Mouse (Mus musculus) hindbrain, embryonic 16.5 days (tissue): ENCODE data around the gene Fam213a. TPM values are rescaled to one million over a fixed set of nuclear protein-coding genes. Genes with fewer than 3 reads are reported as not detected.

ENCODE experiments used
- ATAC-seq: fragments of 200-750 bp; cut with Nextera tagmentation; 2 replicates; pipeline ENCODE4 v1.8.0; 2017; ENCODE audit warnings: moderate TSS enrichment, moderate library complexity
- H3K27ac ChIP-seq: fragments of 300-500 bp; sonication (generic); 2 replicates; pipeline ENCODE4 v1.5.1; 2014; ENCODE audit warnings: low read depth, mild to moderate bottlenecking, control low read depth, low read length, moderate library complexity
- H3K27me3 ChIP-seq: fragments of 300-500 bp; sonication (generic); replicated peaks from 2 replicates; pipeline ENCODE4 v1.6.1; 2014; ENCODE audit warnings: low read length; ENCODE audit not compliant: control insufficient read depth, insufficient read depth
- H3K36me3 ChIP-seq: fragments of 300-500 bp; sonication (generic); 2 replicates; pipeline ENCODE4 v1.6.1; 2014; ENCODE audit warnings: mild to moderate bottlenecking, low read length, moderate library complexity, mixed read lengths; ENCODE audit not compliant: control insufficient read depth, insufficient read depth
- H3K4me1 ChIP-seq: fragments of 300-500 bp; sonication (generic); 2 replicates; pipeline ENCODE4 v1.6.1; 2014; ENCODE audit warnings: low read depth, low read length; ENCODE audit not compliant: control insufficient read depth, insufficient read depth
- H3K4me2 ChIP-seq: fragments of 300-500 bp; sonication (generic); 2 replicates; pipeline ENCODE4 v1.6.1; 2014; ENCODE audit warnings: mild to moderate bottlenecking, low read length, control low read depth, moderate library complexity
- H3K4me3 ChIP-seq: fragments of 300-500 bp; sonication (generic); 2 replicates; pipeline ENCODE4 v1.5.1; 2014; ENCODE audit warnings: mild to moderate bottlenecking, low read length, control low read depth, moderate library complexity
- H3K9ac ChIP-seq: fragments of 300-500 bp; sonication (generic); 2 replicates; pipeline ENCODE4 v1.6.1; 2014; ENCODE audit warnings: low read depth, mild to moderate bottlenecking, control low read depth, low read length, moderate library complexity
- H3K9me3 ChIP-seq: fragments of 300-500 bp; sonication (generic); 2 replicates; pipeline ENCODE4 v1.6.1; 2014; ENCODE audit warnings: mild to moderate bottlenecking, low read length, moderate library complexity; ENCODE audit not compliant: control insufficient read depth
- WGBS: fragments of 180-500 bp; shearing (Covaris S2); extraction: QIAGEN DNeasy Blood & Tissue Kit; methylation state at CpG from one replicate; pipeline ENCODE4 v1.1.7; 2014; 5-methylcytosine and 5-hydroxymethylcytosine counted together
- polyA plus RNA-seq: library from polyadenylated mRNA; unstranded; fragments of >200 nt; fragmentation: Nextera tagmentation; extraction: Ambion mirVana; gene quantifications from 2 replicates; pipeline ENCODE4 v1.2.1, GENCODE M21; 2015

The Fam213a gene
- polyA plus RNA-seq, 1 experiment from 2014 or later = 123 TPM

DNA sequence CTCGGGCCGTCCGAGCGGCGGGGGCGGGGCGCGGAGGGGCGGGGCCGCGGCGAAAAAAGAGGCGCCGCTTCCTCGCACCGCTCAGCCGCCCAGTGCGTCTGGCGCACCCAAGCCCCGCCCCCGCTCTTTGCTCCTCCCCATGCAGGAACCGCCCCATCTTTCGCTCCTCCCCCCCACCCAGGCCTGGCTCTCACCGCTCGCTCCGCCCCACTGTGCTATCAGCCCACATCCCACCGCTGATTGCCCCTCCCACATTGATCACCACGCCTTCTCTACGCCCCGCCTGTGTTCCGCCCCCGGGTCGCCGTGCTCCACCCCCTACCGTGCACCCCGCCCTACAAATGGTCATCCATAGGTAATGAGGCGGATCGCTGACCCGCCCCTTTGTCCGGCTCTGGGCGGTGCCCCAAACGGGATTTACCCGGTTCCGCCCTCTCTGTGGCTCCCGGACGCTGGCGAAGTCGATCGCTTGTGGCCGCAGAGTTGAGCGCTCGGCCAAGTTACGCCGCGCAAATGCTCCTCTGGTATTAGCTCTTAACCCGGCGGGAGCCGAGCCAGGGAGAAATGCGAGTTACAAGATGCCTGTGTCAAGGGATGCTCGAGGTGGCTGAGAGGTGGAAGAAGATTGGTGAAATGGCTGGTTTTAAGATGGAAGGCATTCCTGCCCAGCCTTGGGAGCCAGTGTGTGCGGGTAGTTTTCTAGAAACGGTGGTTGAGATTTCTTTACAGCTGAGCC lies 46.6 kb downstream of the Fam213a start:
- Histone ChIP-seq H3K36me3 (no peaks in the 10 kb centered on the region), H3K4me3 (peak overlapping the region; percentile 63), H3K4me1 (peaks cover 15% of the 10 kb centered on the region), H3K9me3 (no peaks in the 10 kb centered on the region), H3K27ac (peak overlapping the region; percentile 82), H3K4me2 (peak overlapping the region; percentile 94), H3K9ac (peak overlapping the region; percentile 78), H3K27me3 (no peaks in the 10 kb centered on the region)
- peak; percentile 93 for ATAC-seq
- WGBS = under 1% methylated on average over 56 of the region's 62 CpGs

DNA sequence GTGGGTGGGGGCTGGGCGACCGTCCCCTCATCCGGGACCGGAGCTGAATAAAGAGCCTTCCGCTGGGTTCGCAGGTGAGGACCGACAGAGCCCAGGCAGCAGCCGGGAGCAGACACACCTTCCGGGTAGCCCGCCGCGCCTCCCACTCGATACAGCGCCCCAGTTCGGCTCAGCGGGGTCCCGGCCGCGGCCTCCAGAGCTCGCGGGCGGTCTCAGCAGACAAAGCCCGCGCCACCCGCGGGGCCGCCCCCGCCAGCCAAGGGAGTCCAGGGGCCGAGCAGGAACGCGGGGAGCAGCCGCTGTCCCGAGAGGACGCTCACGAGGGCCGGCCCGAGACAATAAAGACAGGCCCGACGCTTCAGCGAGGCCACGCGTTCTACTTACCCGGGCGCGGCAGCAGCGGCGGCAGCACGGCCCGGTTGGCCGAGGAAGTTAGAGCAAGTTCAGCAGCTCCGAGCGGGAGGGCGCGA lies 47.2 kb downstream of the Fam213a start, which contains the start of gene Tspan14:
Gene Tspan14 (minus strand): TSS at position 416 of the 470 bp plus-strand sequence.
- no peaks in the 10 kb centered on the region for H3K9me3 ChIP-seq
- under 1% methylated on average over 45 of the region's 54 CpGs for WGBS
- no peak; the same call in 1 of the 2 replicates for ATAC-seq
- peak within 1 kb of the TSS; percentile 82 for H3K27ac ChIP-seq
- H3K36me3 ChIP-seq = no peaks in the 10 kb centered on the region
- H3K4me3 ChIP-seq = peak within 1 kb of the TSS; percentile 63
- H3K4me1 ChIP-seq = peaks cover 15% of the 10 kb centered on the region
- peak within 1 kb of the TSS; percentile 78 for H3K9ac ChIP-seq
- no peaks in the 10 kb centered on the region for H3K27me3 ChIP-seq
- peak within 1 kb of the TSS; percentile 94 for H3K4me2 ChIP-seq

DNA sequence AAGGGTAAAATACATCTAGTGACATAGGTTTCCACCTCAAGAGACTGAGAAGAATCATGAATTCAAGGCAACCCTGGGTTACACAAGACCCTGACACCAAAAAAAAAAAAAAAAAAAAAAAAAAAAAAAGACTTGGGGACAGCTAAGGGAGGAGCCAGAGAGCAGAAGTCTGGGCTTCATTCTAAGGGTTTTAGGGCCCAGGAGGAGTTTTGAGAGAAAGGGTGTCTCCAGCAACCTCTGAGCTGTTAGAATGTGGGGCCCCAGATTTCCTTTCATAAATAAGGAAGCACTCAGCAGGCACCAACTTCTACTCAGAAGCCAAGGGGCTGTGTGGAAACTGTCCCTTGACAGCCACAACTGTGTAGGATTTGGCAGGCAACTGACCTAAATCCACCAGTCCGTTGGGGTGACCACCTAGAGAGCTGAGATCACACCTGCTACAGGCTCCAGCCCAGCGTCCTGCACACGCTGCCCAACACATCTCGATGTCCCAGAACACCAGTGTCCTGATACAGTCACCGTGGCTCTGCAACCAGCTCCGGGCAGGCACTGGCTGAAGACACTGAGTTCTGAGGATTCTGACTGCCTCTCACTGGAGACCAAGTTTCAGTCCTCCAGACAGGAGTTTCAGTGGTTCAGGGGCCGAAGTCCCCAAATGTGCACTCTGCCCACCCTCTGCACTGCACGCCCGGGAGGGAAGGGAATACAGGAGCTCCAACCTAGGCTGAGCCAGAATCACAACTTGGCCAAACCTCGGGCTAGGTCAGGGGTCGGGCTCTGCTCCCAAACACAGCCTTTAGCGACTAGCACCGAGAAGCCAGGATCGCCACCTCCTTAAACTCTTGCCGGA lies 47.9 kb downstream of the Fam213a start:
- no peaks in the 10 kb centered on the region for H3K9me3 ChIP-seq
- no peaks in the 10 kb centered on the region for H3K27me3 ChIP-seq
- peak overlapping the region; percentile 63 for H3K4me3 ChIP-seq
- peak overlapping the region; percentile 94 for H3K4me2 ChIP-seq
- peak overlapping the region; percentile 78 for H3K9ac ChIP-seq
- ATAC-seq = peak; percentile 7
- no peaks in the 10 kb centered on the region for H3K36me3 ChIP-seq
- 0% methylated on average over 15 of the region's 15 CpGs for WGBS
- H3K27ac ChIP-seq = peak overlapping the region; percentile 74
- peaks cover 15% of the 10 kb centered on the region for H3K4me1 ChIP-seq

DNA sequence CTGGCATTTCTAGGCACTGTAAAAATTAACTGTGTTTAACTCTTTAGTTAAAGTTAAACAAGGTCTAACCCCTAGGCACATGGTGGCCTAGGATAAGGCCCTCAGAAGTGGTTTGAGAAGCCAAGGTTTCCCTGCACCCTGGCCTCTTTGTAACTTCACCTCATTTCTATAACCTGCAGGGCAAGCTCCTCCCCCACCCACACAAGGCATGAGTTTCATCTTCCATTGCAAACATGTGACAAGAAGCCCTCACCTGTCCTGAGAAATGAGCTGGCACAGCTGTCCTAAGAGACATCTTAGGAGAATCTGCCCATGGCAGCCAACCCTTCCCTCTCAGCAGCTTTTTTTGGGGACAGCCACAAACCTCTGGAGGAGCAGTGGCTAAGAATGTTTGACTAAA lies 48.7 kb downstream of the Fam213a start:
- H3K36me3 ChIP-seq = no peaks in the 10 kb centered on the region
- no peak overlapping the region for H3K27ac ChIP-seq
- peak overlapping the region; percentile 63 for H3K4me3 ChIP-seq
- no peak for ATAC-seq
- no peaks in the 10 kb centered on the region for H3K27me3 ChIP-seq
- H3K4me1 ChIP-seq = peaks cover 21% of the 10 kb centered on the region
- H3K9me3 ChIP-seq = no peaks in the 10 kb centered on the region
- peak overlapping the region; percentile 94 for H3K4me2 ChIP-seq
- H3K9ac ChIP-seq = no peak overlapping the region

DNA sequence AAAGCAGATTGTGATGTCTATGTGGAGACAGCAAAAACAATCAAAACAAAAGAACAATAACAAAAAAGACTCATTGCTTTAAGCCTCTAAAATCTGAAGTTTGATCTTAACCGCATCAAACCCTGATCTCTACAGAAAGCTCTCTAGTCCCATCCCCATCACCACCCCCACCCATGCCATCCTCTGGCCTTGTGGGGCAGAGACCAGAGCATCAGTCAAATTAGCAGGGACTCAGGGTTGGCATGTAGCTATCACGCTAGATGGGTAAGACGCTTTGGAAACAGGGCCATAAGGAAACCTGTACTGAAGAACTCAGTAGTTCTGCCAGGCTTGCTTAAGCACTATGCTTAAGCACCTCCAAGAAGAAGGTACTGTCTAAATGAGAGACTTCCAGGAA lies 49.4 kb downstream of the Fam213a start:
- Histone ChIP-seq H3K4me3 (no peak overlapping the region), H3K4me1 (peaks cover 25% of the 10 kb centered on the region)
- 93% methylated on average over 3 of the region's 3 CpGs for WGBS

DNA sequence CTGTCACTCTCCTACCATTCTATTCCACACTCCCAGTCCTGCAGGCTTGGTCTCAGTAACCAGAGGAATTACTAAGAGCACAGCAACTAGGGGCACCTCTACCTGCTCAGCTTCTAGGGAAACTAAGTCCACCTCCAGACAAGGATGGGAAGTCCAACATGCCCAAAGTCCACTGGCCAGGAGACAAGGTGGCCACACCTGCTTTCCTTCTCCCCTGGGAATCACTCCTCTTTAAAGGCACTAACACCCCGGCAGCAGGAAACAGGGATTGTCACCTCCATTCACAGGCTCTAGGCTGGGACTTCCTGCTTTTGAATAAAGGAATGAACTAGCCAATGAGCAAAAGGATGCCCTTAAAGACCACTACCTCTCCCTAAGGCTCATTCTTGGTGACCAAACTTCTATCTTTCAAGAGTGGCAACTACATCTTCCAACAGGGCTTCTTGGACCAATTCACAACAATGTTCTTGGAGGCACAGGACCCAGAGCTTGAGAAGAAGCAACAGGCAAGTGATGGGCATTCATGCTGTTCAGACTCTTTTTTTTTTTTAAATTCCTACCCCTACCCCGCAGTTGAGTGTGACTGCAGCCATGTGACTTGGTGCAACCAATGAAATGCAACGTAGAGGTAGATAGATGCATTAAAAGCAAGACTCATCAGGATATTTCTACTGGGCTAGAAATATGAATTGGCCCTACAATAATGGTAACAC lies 49.9 kb downstream of the Fam213a start:
- no peak overlapping the region for H3K4me2 ChIP-seq
- H3K27ac ChIP-seq = no peak overlapping the region
- H3K27me3 ChIP-seq = no peaks in the 10 kb centered on the region
- no peak overlapping the region for H3K4me3 ChIP-seq
- ATAC-seq = no peak
- H3K36me3 ChIP-seq = no peaks in the 10 kb centered on the region
- H3K4me1 ChIP-seq = peaks cover 28% of the 10 kb centered on the region
- H3K9me3 ChIP-seq = no peaks in the 10 kb centered on the region
- no peak overlapping the region for H3K9ac ChIP-seq
- 78% methylated on average over 3 of the region's 3 CpGs for WGBS

More for the DNA sequence above, 49.4 kb downstream of the Fam213a start:
- Histone ChIP-seq H3K9me3 (no peaks in the 10 kb centered on the region), H3K9ac (no peak overlapping the region), H3K27ac (no peak overlapping the region), H3K4me2 (no peak overlapping the region), H3K27me3 (no peaks in the 10 kb centered on the region), H3K36me3 (no peaks in the 10 kb centered on the region)
- ATAC-seq = no peak

DNA sequence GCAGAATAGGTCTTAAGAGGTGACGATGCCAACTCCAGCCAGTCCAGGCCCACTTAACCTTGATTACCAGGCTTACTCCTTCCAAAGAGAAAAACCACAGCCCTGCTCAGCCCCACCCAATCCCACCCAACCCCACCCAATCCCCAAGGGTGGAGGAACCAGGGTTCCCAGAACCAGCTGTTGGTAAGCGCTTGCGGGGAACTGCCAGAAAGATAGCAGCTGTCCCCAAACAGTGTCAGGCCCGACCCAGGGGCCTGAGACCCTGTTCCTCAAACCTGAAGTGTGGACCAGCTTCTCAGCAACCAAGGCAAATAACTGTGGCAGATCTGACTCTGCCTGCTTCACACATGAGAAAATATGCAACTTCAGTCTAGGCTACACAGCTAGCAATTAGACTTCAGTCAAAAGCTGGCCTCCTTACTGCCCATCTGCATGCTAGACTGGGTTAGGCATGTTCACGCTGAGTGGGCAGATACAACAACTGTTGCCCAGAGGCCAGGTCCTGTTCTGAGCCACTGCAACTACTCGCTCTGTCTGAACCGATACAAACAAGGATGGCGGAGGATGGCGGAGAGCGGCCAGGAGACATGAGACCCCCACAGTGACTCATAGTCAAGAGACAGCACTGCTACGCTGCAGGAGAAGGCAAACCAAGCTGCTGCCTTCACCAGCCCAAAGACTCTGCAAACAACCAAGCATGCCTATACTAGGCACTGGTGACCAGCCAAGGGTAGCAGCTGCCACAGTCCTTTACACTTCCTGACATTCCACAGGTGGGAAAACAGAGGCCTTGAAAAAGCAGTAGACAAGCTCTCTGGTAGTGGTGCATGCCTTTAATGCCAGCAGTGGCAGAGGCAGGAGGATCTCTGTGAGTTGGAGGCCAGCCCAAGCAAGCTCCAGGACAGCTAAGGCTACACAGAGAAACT lies 51.0 kb downstream of the Fam213a start:
- H3K4me1 ChIP-seq = peaks cover 37% of the 10 kb centered on the region

DNA sequence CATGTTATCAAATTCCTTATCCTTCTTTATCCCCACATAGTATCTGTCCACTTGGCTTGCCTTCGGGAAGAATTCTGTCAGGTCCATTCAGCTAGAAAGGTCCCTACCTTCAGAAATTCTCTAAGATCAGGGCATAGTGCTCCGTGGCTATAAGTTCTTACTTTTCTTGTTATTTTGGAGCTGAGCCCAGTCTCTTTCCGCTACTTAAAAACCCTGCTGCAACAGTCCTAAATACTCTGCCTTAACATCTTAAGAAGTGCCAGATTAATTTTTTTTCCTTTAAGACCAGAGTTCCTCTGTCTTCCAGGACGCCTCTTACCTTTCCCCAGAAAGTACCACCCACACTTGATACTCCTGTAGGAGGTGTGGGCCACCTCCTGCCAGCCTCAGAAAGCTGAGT lies 53.4 kb downstream of the Fam213a start:
- no peak overlapping the region for H3K27ac ChIP-seq

More for the DNA sequence above, 51.0 kb downstream of the Fam213a start:
- Histone ChIP-seq H3K36me3 (no peaks in the 10 kb centered on the region), H3K4me3 (no peak overlapping the region), H3K9me3 (no peaks in the 10 kb centered on the region), H3K27me3 (no peaks in the 10 kb centered on the region), H3K4me2 (no peak overlapping the region), H3K9ac (no peak overlapping the region), H3K27ac (no peak overlapping the region)
- 54% methylated on average over 11 of the region's 11 CpGs for WGBS
- ATAC-seq = no peak

More for the DNA sequence above, 53.4 kb downstream of the Fam213a start:
- WGBS = 53% methylated on average over 4 of the region's 4 CpGs
- Histone ChIP-seq H3K4me2 (no peak overlapping the region), H3K9ac (no peak overlapping the region), H3K4me1 (peaks cover 53% of the 10 kb centered on the region), H3K36me3 (no peaks in the 10 kb centered on the region), H3K9me3 (no peaks in the 10 kb centered on the region), H3K4me3 (no peak overlapping the region), H3K27me3 (no peaks in the 10 kb centered on the region)
- no peak for ATAC-seq
